Mouse (Mus musculus) heart, adult 10 weeks (tissue): ENCODE results near the gene Dnajc7. TPM values are rescaled to one million over a fixed set of nuclear protein-coding genes. Genes with fewer than 3 reads are reported as not detected.

Experiments
- polyA plus RNA-seq: library from polyadenylated mRNA; stranded (reverse); fragments of 350-450 nt; fragmentation: Illumina TruSeq; extraction: RNeasy Lipid Tissue Mini Kit (QIAGEN cat#74804); gene quantifications from one replicate; pipeline ENCODE4 v1.2.3, GENCODE M21; 2014; ENCODE audit warnings: low read depth, low replicate concordance

The Dnajc7 gene
- 153 TPM for polyA plus RNA-seq

DNA sequence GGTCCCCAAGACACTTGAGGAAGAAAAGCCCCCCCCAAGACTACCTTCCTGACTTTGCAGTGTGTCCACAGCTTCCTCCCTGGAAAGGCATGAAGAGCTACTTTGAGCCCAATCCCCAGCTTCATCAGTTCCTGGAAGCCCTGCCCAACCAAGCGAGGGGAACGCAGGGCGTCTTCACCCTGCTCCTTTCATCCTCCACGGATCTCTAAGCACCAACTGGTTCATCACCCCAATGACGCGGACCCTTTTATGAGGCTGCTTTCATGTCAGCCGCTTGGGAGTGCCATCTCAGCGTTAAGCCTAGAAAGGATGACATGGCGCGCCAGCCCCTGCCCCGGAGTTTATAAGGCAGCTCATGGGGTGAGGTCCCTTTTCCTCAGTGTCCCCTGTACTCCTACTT lies at the start of gene Dnajc7:
Gene Dnajc7, minus strand, starts transcription at position 187 of the 400 bp plus-strand sequence.

DNA sequence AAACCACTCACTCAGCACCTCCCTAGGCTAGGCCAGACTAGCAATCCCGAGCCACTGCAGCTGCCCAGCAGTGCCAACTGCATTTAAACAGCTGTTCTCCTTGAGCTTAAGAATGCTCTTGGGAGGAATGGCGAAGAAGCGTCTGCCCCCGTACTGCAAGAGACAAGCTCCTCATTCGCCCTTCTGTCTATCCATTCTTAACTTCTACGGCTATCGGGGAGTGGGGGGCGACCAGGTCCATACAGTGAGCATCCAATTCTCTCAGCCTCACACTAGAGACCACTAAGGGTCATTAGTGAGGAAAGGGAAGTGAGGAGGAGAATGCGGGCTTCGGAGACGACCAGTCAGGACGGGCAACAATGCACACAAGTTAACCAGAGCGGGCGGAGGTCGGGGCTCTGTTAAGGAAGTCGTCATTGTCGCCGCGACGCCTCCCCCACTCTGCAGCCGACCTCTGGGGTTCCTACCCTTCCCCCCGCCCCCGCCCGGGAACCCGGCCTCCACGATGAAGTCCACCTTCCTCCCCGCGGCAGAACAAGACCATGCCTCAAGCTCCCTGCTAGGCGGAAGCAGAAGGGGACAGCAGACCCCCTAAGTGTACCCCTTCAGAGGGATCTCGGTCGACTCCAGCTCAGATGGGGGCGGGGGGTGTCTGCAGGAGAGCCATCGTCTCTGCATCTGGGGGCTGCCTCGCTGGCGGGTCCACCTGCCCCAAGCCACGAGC lies 1.0 kb downstream of the Dnajc7 start, which contains the start of gene Nkiras2:
Gene Nkiras2, plus strand, starts transcription at position 484 of the 724 bp plus-strand sequence.

GRCm38 (mm10) chr11:100574708-100575483 lies 45.1 kb downstream of the Dnajc7 start, which contains the start of gene Cnp:
Gene Cnp (plus strand): TSS chr11:100574904.

DNA sequence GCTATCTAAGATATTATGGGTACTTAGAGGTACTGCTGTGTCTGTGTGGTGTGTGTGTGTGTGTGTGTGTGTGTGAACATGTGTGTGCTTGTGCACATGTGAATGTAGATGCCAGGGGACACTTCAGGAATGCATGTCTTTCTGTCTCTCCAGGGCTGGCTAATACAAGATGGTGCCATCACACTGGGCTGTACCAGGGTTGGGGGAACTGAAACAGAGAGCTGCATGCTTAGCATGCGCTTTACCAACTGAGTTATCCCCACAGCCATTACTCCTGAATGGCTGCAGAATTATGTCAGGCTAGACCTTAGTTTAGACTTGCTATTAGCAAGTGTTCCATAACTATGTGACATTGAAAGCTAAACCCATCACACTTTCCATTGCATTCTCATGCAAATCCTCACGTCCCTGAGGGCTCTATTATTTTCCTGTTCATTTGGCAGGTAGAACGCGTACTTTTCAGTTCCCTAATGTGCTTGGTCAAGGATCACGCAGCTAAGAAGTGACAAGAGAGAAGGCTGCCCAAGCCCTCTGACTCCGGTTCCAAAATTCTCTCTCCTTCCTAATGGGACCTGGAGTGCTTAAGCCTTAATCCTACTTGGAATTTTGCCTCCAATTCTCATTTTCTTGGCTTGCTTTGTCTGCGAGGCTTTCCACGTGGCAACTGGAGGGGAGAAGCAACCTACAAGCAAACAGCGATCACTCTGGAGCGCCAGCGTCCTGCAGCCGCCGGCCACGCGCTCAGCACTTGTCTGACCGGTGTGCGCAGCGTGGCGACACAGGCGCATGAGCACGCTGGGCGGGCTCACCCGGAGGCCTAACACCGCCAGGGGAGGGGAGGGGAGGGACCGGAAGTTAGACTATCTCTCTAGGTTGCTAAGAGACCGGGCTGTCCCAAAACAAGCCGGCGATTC lies 74.9 kb downstream of the Dnajc7 start, which contains the start of gene Ttc25:
Gene Ttc25, plus strand, starts transcription at position 776 of the 914 bp plus-strand sequence.

Other genes starting within 250 kb of the Dnajc7 start
- gene Jup, start 222.4 kb downstream of the Dnajc7 start, polyA plus RNA-seq, result 166 TPM
- gene P3h4, start 205.3 kb downstream of the Dnajc7 start, polyA plus RNA-seq, result 34.0 TPM
- 24.7 TPM for gene Fkbp10, start 204.5 kb downstream of the Dnajc7 start, polyA plus RNA-seq
- gene Nt5c3b, start 178.4 kb downstream of the Dnajc7 start, polyA plus RNA-seq, result 42.9 TPM
- 0.45 TPM for gene Klhl10, start 178.3 kb downstream of the Dnajc7 start, polyA plus RNA-seq
- 4.8 TPM for gene Klhl11, start 147.4 kb downstream of the Dnajc7 start, polyA plus RNA-seq
- 31.9 TPM for gene Acly, start 92.2 kb downstream of the Dnajc7 start, polyA plus RNA-seq
- gene Ttc25, start 74.6 kb downstream of the Dnajc7 start, polyA plus RNA-seq, result 0.29 TPM
- 9.0 TPM for gene Cnp, start 45.3 kb downstream of the Dnajc7 start, polyA plus RNA-seq
- 51.3 TPM for gene Nkiras2, start 924 bp downstream of the Dnajc7 start, polyA plus RNA-seq
- gene Zfp385c, start 72.3 kb upstream of the Dnajc7 start, polyA plus RNA-seq, result 0.21 TPM
- 2.5 TPM for gene Dhx58, start 84.1 kb upstream of the Dnajc7 start, polyA plus RNA-seq
- 16.9 TPM for gene Kat2a, start 92.3 kb upstream of the Dnajc7 start, polyA plus RNA-seq
- not detected for gene Hspb9, start 93.7 kb upstream of the Dnajc7 start, polyA plus RNA-seq
- 55.1 TPM for gene Rab5c, start 118.0 kb upstream of the Dnajc7 start, polyA plus RNA-seq
- gene Kcnh4, start 139.8 kb upstream of the Dnajc7 start, polyA plus RNA-seq, result not detected
- not detected for gene Hcrt, start 142.8 kb upstream of the Dnajc7 start, polyA plus RNA-seq
- gene Ghdc, start 150.8 kb upstream of the Dnajc7 start, polyA plus RNA-seq, result 14.6 TPM
- gene Stat5b, start 230.6 kb upstream of the Dnajc7 start, polyA plus RNA-seq, result 38.3 TPM
- 22.1 TPM for gene Stat5a, start 239.2 kb upstream of the Dnajc7 start, polyA plus RNA-seq